Mouse (Mus musculus) midbrain, embryonic 11.5 days (tissue): Measurements from ENCODE around the gene Pigp. TPM values are rescaled to one million over a fixed set of nuclear protein-coding genes. Genes with fewer than 3 reads are reported as not detected.

ENCODE experiments used
- polyA plus RNA-seq: library from polyadenylated mRNA; unstranded; fragments of >200 nt; fragmentation: Nextera tagmentation; extraction: Ambion mirVana; gene quantifications from 2 replicates; pipeline ENCODE4 v1.2.1, GENCODE M21; 2014

The Pigp gene
- polyA plus RNA-seq, 1 experiment from 2014 or later, result 93.9 TPM

Other genes with a start within 250 kb of the Pigp start
- 8.0 and 8.1 TPM in 2 replicates for gene Hlcs, start 58.3 kb downstream of the Pigp start, polyA plus RNA-seq
- gene Ripply3, start 43.4 kb downstream of the Pigp start, polyA plus RNA-seq, result 5.3 and 6.0 TPM in 2 replicates
- gene Ttc3, start 1.2 kb downstream of the Pigp start, polyA plus RNA-seq, result 489 and 614 TPM in 2 replicates
- gene Vps26c, start 155.0 kb upstream of the Pigp start, polyA plus RNA-seq, result 60.0 and 60.4 TPM in 2 replicates
- 11.3 and 13.0 TPM in 2 replicates for gene Dyrk1a, start 198.2 kb upstream of the Pigp start, polyA plus RNA-seq